Mouse (Mus musculus) hindbrain, embryonic 10.5 days (tissue): ENCODE results near the gene Serpina3j. TPM values are rescaled to one million over a fixed set of nuclear protein-coding genes. Genes with fewer than 3 reads are reported as not detected.
A peak's percentile ranks its signal among the peaks of the same experiment; 100 is the strongest.
"Not testable (repeated sequence)": the region's sequence is repeated elsewhere in the genome, so short reads cannot be mapped to it uniquely, and the experiment has no call there.

Source experiments
- DNase-seq: peaks from one replicate; pipeline ENCODE4 v3.0.0-alpha.2; 2017; ENCODE audit warnings: low spot score
- H3K27ac ChIP-seq: fragments of 300-500 bp; sonication (generic); 2 replicates; pipeline ENCODE4 v1.5.1; 2016; ENCODE audit warnings: mild to moderate bottlenecking, moderate library complexity
- H3K27me3 ChIP-seq: fragments of 300-500 bp; sonication (generic); 2 replicates; pipeline ENCODE4 v1.6.1; 2016; ENCODE audit warnings: mild to moderate bottlenecking; ENCODE audit not compliant: poor library complexity, insufficient read depth, severe bottlenecking
- H3K36me3 ChIP-seq: fragments of 300-500 bp; sonication (generic); 2 replicates; pipeline ENCODE4 v1.6.1; 2016; ENCODE audit warnings: mild to moderate bottlenecking, moderate library complexity
- H3K4me1 ChIP-seq: fragments of 300-500 bp; sonication (generic); replicated peaks from 2 replicates; pipeline ENCODE4 v1.6.1; 2016; ENCODE audit warnings: mild to moderate bottlenecking
- H3K4me3 ChIP-seq: fragments of 300-500 bp; sonication (generic); 2 replicates; pipeline ENCODE4 v1.5.1; 2016; ENCODE audit warnings: mild to moderate bottlenecking, moderate library complexity
- H3K9me3 ChIP-seq: fragments of 300-500 bp; sonication (generic); 2 replicates; pipeline ENCODE4 v1.6.1; 2016; ENCODE audit warnings: mild to moderate bottlenecking, moderate library complexity
- WGBS: fragments of 180-500 bp; shearing (Covaris S2); methylation state at CpG from one replicate; pipeline ENCODE4 v1.1.7; 2016; 5-methylcytosine and 5-hydroxymethylcytosine counted together
- polyA plus RNA-seq: library from polyadenylated mRNA; unstranded; fragments of >200 nt; fragmentation: Nextera tagmentation; extraction: Ambion mirVana; gene quantifications from 2 replicates; pipeline ENCODE4 v1.2.1, GENCODE M21; 2016

Serpina3j gene
- polyA plus RNA-seq, 1 experiment from 2014 or later = not detected

- not testable (repeated sequence) for H3K27me3 ChIP-seq, H3K4me3 ChIP-seq, H3K27ac ChIP-seq, H3K9me3 ChIP-seq, DNase-seq, H3K36me3 ChIP-seq, H3K4me1 ChIP-seq
- 83% methylated on average over 3 of the region's 3 CpGs for WGBS
These were observed 23.9 kb downstream of the Serpina3j start, which contains the start of the genes Serpina3k and Serpina3m for GRCm38 (mm10) chr12:104338226-104338625. Gene Serpina3k (plus strand): TSS chr12:104338486. Gene Serpina3m (plus strand): TSS chr12:104338486.

- no peaks in the 10 kb centered on the region for H3K36me3 ChIP-seq
- WGBS = 87% methylated on average over 3 of the region's 3 CpGs
- no peaks in the 10 kb centered on the region for H3K27me3 ChIP-seq
- no peak overlapping the region for H3K27ac ChIP-seq
- DNase-seq = no peak
- no peaks in the 10 kb centered on the region for H3K4me1 ChIP-seq
- no peak overlapping the region for H3K4me3 ChIP-seq
- no peaks in the 10 kb centered on the region for H3K9me3 ChIP-seq
These were observed 24.4 kb downstream of the Serpina3j start for GRCm38 (mm10) chr12:104338705-104339104.

- H3K4me1 ChIP-seq, DNase-seq, H3K27me3 ChIP-seq, H3K4me3 ChIP-seq, H3K27ac ChIP-seq, H3K9me3 ChIP-seq, H3K36me3 ChIP-seq: not testable (repeated sequence)
These were observed 28.1 kb downstream of the Serpina3j start for GRCm38 (mm10) chr12:104342489-104342888.

GRCm38 (mm10) chr12:104345181-104345580 is 30.8 kb downstream of the Serpina3j start:
- Histone ChIP-seq H3K4me3 (no peak overlapping the region), H3K4me1 (no peaks in the 10 kb centered on the region), H3K27ac (no peak overlapping the region), H3K36me3 (no peaks in the 10 kb centered on the region), H3K27me3 (no peaks in the 10 kb centered on the region), H3K9me3 (no peaks in the 10 kb centered on the region)
- 83% methylated on average over 2 of the region's 2 CpGs for WGBS
- DNase-seq = no peak

- Histone ChIP-seq H3K36me3 (no peaks in the 10 kb centered on the region), H3K27ac (no peak overlapping the region), H3K27me3 (no peaks in the 10 kb centered on the region), H3K9me3 (no peaks in the 10 kb centered on the region), H3K4me3 (no peak overlapping the region), H3K4me1 (no peaks in the 10 kb centered on the region)
- no peak for DNase-seq
These were observed 31.4 kb downstream of the Serpina3j start for GRCm38 (mm10) chr12:104345707-104346106.

GRCm38 (mm10) chr12:104347091-104347490 is 32.7 kb downstream of the Serpina3j start:
- 88% methylated on average over 2 of the region's 2 CpGs for WGBS
- Histone ChIP-seq H3K27ac (no peak overlapping the region), H3K4me3 (no peak overlapping the region), H3K9me3 (no peaks in the 10 kb centered on the region), H3K4me1 (no peaks in the 10 kb centered on the region), H3K27me3 (no peaks in the 10 kb centered on the region), H3K36me3 (no peaks in the 10 kb centered on the region)
- DNase-seq = no peak

GRCm38 (mm10) chr12:104351812-104352211 is 37.5 kb downstream of the Serpina3j start:
- H3K36me3 ChIP-seq, H3K9me3 ChIP-seq, H3K27me3 ChIP-seq, H3K4me3 ChIP-seq, H3K27ac ChIP-seq, H3K4me1 ChIP-seq: not testable (repeated sequence)
- DNase-seq = peak; percentile 25
- 42% methylated on average over 3 of the region's 3 CpGs for WGBS

GRCm38 (mm10) chr12:104356006-104356405 is 41.7 kb downstream of the Serpina3j start:
- 94% methylated on average over 3 of the region's 3 CpGs for WGBS
- Histone ChIP-seq H3K4me3 (no peak overlapping the region), H3K27ac (no peak overlapping the region), H3K9me3 (no peaks in the 10 kb centered on the region), H3K27me3 (no peaks in the 10 kb centered on the region), H3K4me1 (no peaks in the 10 kb centered on the region), H3K36me3 (no peaks in the 10 kb centered on the region)
- DNase-seq = no peak

GRCm38 (mm10) chr12:104369986-104370385 is 55.6 kb downstream of the Serpina3j start:
- 88% methylated on average over 3 of the region's 3 CpGs for WGBS
- H3K36me3 ChIP-seq = no peaks in the 10 kb centered on the region
- DNase-seq = no peak
- no peaks in the 10 kb centered on the region for H3K27me3 ChIP-seq
- no peaks in the 10 kb centered on the region for H3K9me3 ChIP-seq
- H3K27ac ChIP-seq = no peak overlapping the region
- H3K4me1 ChIP-seq = no peaks in the 10 kb centered on the region
- H3K4me3 ChIP-seq = no peak overlapping the region

Other genes starting within 250 kb of the Serpina3j start
- gene Serpina5, start 213.4 kb upstream of the Serpina3j start, polyA plus RNA-seq = not detected in 2 replicates
- not detected in 2 replicates for gene Serpina3a, start 201.8 kb upstream of the Serpina3j start, polyA plus RNA-seq
- not detected in 2 replicates for gene Serpina3b, start 186.6 kb upstream of the Serpina3j start, polyA plus RNA-seq
- gene Serpina3c, start 160.7 kb upstream of the Serpina3j start, polyA plus RNA-seq = not detected in 2 replicates
- gene Serpina3f, start 100.0 kb upstream of the Serpina3j start, polyA plus RNA-seq = 0.47 TPM in 1 of 2 replicates, not detected in the other
- not detected in 2 replicates for gene Serpina3g, start 78.3 kb upstream of the Serpina3j start, polyA plus RNA-seq
- gene Serpina3i, start 51.4 kb upstream of the Serpina3j start, polyA plus RNA-seq = 0.34 TPM in 1 of 2 replicates, not detected in the other
- gene Serpina3k, start 23.9 kb downstream of the Serpina3j start, polyA plus RNA-seq = not detected in 2 replicates
- gene Serpina3m, start 23.9 kb downstream of the Serpina3j start, polyA plus RNA-seq = not detected in 2 replicates
- not detected in 2 replicates for gene Serpina3n, start 92.2 kb downstream of the Serpina3j start, polyA plus RNA-seq
- gene Gsc, start 158.8 kb downstream of the Serpina3j start, polyA plus RNA-seq = 0.55 and 0.76 TPM in 2 replicates